Mouse (Mus musculus): ENCODE measurements around the gene Prkch.

- TF ChIP-seq CTCF (IDR thresholded peaks at IDR 0.05; ENCODE audit: low read depth) (no peak), EP300 (optimal IDR thresholded peaks at IDR 0.05) (no peak)
Observed at GRCm38 (mm10) chr12:73656568-73657204, 72.1 kb downstream of the Prkch start.

Data from stomach, postnatal 0 days (tissue).